Mouse (Mus musculus): Measurements from ENCODE around the gene Fam168a. TPM values are rescaled to one million over a fixed set of nuclear protein-coding genes. Genes with fewer than 3 reads are reported as not detected.

The Fam168a gene
- polyA plus RNA-seq, 1 experiment from 2014 or later: 59.9 TPM

GRCm38 (mm10) chr7:100875822-100876221, 169.4 kb downstream of the Fam168a start:
- no peak overlapping the region for H3K4me3 ChIP-seq (ENCODE audit: low read depth, low read length)
- no peak overlapping the region for H3K4me2 ChIP-seq (replicated peaks; ENCODE audit: low read depth, low read length)
- peaks cover 62% of the 10 kb centered on the region for H3K36me3 ChIP-seq (ENCODE audit: control insufficient read depth, insufficient read depth, low read length)
- no peaks in the 10 kb centered on the region for H3K27me3 ChIP-seq (ENCODE audit: control insufficient read depth, insufficient read depth, low read length)
- no peaks in the 10 kb centered on the region for H3K9me3 ChIP-seq (ENCODE audit: control insufficient read depth, low read depth, low read length)
- H3K4me1 ChIP-seq (ENCODE audit: control insufficient read depth, insufficient read depth, low read length): no peaks in the 10 kb centered on the region
- WGBS: 72% methylated on average over 1 of the region's 1 CpGs
- peak overlapping the region; percentile 39 for H3K27ac ChIP-seq (ENCODE audit: low read length)
- no peak for ATAC-seq (ENCODE audit: insufficient number of reproducible peaks, insufficient read depth, low FRiP score, low read depth)
- H3K9ac ChIP-seq (replicated peaks; ENCODE audit: low read depth, low read length): no peak overlapping the region

- Histone ChIP-seq H3K4me3 (ENCODE audit: low read depth, low read length) (no peak overlapping the region), H3K4me1 (ENCODE audit: control insufficient read depth, insufficient read depth, low read length) (no peaks in the 10 kb centered on the region), H3K36me3 (ENCODE audit: control insufficient read depth, insufficient read depth, low read length) (peaks cover 67% of the 10 kb centered on the region), H3K9me3 (ENCODE audit: control insufficient read depth, low read depth, low read length) (no peaks in the 10 kb centered on the region), H3K4me2 (replicated peaks; ENCODE audit: low read depth, low read length) (no peak overlapping the region), H3K9ac (replicated peaks; ENCODE audit: low read depth, low read length) (no peak overlapping the region), H3K27ac (ENCODE audit: low read length) (peak overlapping the region; percentile 39; the same call in 1 of the 2 replicates), H3K27me3 (ENCODE audit: control insufficient read depth, insufficient read depth, low read length) (no peaks in the 10 kb centered on the region)
- ATAC-seq (ENCODE audit: insufficient number of reproducible peaks, insufficient read depth, low FRiP score, low read depth): no peak
- 84% methylated on average over 13 of the region's 13 CpGs for whole genome bisulfite sequencing
Observed at GRCm38 (mm10) chr7:100876293-100876692, 169.9 kb downstream of the Fam168a start.

GRCm38 (mm10) chr7:100876771-100877170, 170.3 kb downstream of the Fam168a start:
- Histone ChIP-seq H3K27ac (ENCODE audit: low read length) (no peak overlapping the region), H3K4me2 (replicated peaks; ENCODE audit: low read depth, low read length) (no peak overlapping the region), H3K4me3 (ENCODE audit: low read depth, low read length) (no peak overlapping the region), H3K36me3 (ENCODE audit: control insufficient read depth, insufficient read depth, low read length) (peaks cover 72% of the 10 kb centered on the region), H3K4me1 (ENCODE audit: control insufficient read depth, insufficient read depth, low read length) (no peaks in the 10 kb centered on the region), H3K9me3 (ENCODE audit: control insufficient read depth, low read depth, low read length) (no peaks in the 10 kb centered on the region), H3K27me3 (ENCODE audit: control insufficient read depth, insufficient read depth, low read length) (no peaks in the 10 kb centered on the region), H3K9ac (replicated peaks; ENCODE audit: low read depth, low read length) (no peak overlapping the region)
- WGBS: 83% methylated on average over 9 of the region's 9 CpGs
- no peak for ATAC-seq (ENCODE audit: insufficient number of reproducible peaks, insufficient read depth, low FRiP score, low read depth)

GRCm38 (mm10) chr7:100879595-100879994, 173.2 kb downstream of the Fam168a start:
- Histone ChIP-seq H3K27ac (ENCODE audit: low read length) (no peak overlapping the region), H3K9me3 (ENCODE audit: control insufficient read depth, low read depth, low read length) (no peaks in the 10 kb centered on the region), H3K36me3 (ENCODE audit: control insufficient read depth, insufficient read depth, low read length) (peaks cover 77% of the 10 kb centered on the region), H3K4me2 (replicated peaks; ENCODE audit: low read depth, low read length) (no peak overlapping the region), H3K4me3 (ENCODE audit: low read depth, low read length) (no peak overlapping the region), H3K9ac (replicated peaks; ENCODE audit: low read depth, low read length) (no peak overlapping the region), H3K4me1 (ENCODE audit: control insufficient read depth, insufficient read depth, low read length) (no peaks in the 10 kb centered on the region), H3K27me3 (ENCODE audit: control insufficient read depth, insufficient read depth, low read length) (no peaks in the 10 kb centered on the region)
- WGBS: 26% methylated on average over 20 of the region's 20 CpGs
- no peak for ATAC-seq (ENCODE audit: insufficient number of reproducible peaks, insufficient read depth, low FRiP score, low read depth)

GRCm38 (mm10) chr7:100881531-100881930, 175.1 kb downstream of the Fam168a start:
- Histone ChIP-seq H3K27me3 (ENCODE audit: control insufficient read depth, insufficient read depth, low read length) (no peaks in the 10 kb centered on the region), H3K4me2 (replicated peaks; ENCODE audit: low read depth, low read length) (no peak overlapping the region), H3K9me3 (ENCODE audit: control insufficient read depth, low read depth, low read length) (no peaks in the 10 kb centered on the region), H3K27ac (ENCODE audit: low read length) (no peak overlapping the region), H3K4me3 (ENCODE audit: low read depth, low read length) (no peak overlapping the region), H3K36me3 (ENCODE audit: control insufficient read depth, insufficient read depth, low read length) (peaks cover 83% of the 10 kb centered on the region), H3K4me1 (ENCODE audit: control insufficient read depth, insufficient read depth, low read length) (no peaks in the 10 kb centered on the region), H3K9ac (replicated peaks; ENCODE audit: low read depth, low read length) (no peak overlapping the region)
- 93% methylated on average over 9 of the region's 9 CpGs for WGBS
- ATAC-seq (ENCODE audit: insufficient number of reproducible peaks, insufficient read depth, low FRiP score, low read depth): no peak

- Histone ChIP-seq H3K9me3 (ENCODE audit: control insufficient read depth, low read depth, low read length) (no peaks in the 10 kb centered on the region), H3K27me3 (ENCODE audit: control insufficient read depth, insufficient read depth, low read length) (no peaks in the 10 kb centered on the region), H3K4me2 (replicated peaks; ENCODE audit: low read depth, low read length) (no peak overlapping the region), H3K9ac (replicated peaks; ENCODE audit: low read depth, low read length) (no peak overlapping the region), H3K36me3 (ENCODE audit: control insufficient read depth, insufficient read depth, low read length) (peaks cover 79% of the 10 kb centered on the region), H3K4me1 (ENCODE audit: control insufficient read depth, insufficient read depth, low read length) (no peaks in the 10 kb centered on the region), H3K4me3 (ENCODE audit: low read depth, low read length) (no peak overlapping the region), H3K27ac (ENCODE audit: low read length) (no peak overlapping the region)
- 84% methylated on average over 4 of the region's 4 CpGs for WGBS
- no peak for ATAC-seq (ENCODE audit: insufficient number of reproducible peaks, insufficient read depth, low FRiP score, low read depth)
Observed at GRCm38 (mm10) chr7:100881950-100882349, 175.5 kb downstream of the Fam168a start.

- Histone ChIP-seq H3K4me2 (replicated peaks; ENCODE audit: low read depth, low read length) (no peak overlapping the region), H3K4me3 (ENCODE audit: low read depth, low read length) (no peak overlapping the region), H3K27me3 (ENCODE audit: control insufficient read depth, insufficient read depth, low read length) (no peaks in the 10 kb centered on the region), H3K9ac (replicated peaks; ENCODE audit: low read depth, low read length) (no peak overlapping the region), H3K9me3 (ENCODE audit: control insufficient read depth, low read depth, low read length) (no peaks in the 10 kb centered on the region), H3K36me3 (ENCODE audit: control insufficient read depth, insufficient read depth, low read length) (peaks cover 70% of the 10 kb centered on the region), H3K27ac (ENCODE audit: low read length) (no peak overlapping the region), H3K4me1 (ENCODE audit: control insufficient read depth, insufficient read depth, low read length) (no peaks in the 10 kb centered on the region)
- WGBS: 89% methylated on average over 4 of the region's 4 CpGs
- ATAC-seq (ENCODE audit: insufficient number of reproducible peaks, insufficient read depth, low FRiP score, low read depth): no peak
Observed at GRCm38 (mm10) chr7:100884460-100884859, 178.0 kb downstream of the Fam168a start.

- WGBS: 32% methylated on average over 3 of the region's 3 CpGs
- no peaks in the 10 kb centered on the region for H3K9me3 ChIP-seq (ENCODE audit: control insufficient read depth, low read depth, low read length)
- no peak overlapping the region for H3K9ac ChIP-seq (replicated peaks; ENCODE audit: low read depth, low read length)
- no peaks in the 10 kb centered on the region for H3K4me1 ChIP-seq (ENCODE audit: control insufficient read depth, insufficient read depth, low read length)
- no peak for ATAC-seq (ENCODE audit: insufficient number of reproducible peaks, insufficient read depth, low FRiP score, low read depth)
- no peak overlapping the region for H3K4me3 ChIP-seq (ENCODE audit: low read depth, low read length)
- no peak overlapping the region for H3K27ac ChIP-seq (ENCODE audit: low read length)
- H3K36me3 ChIP-seq (ENCODE audit: control insufficient read depth, insufficient read depth, low read length): peaks cover 66% of the 10 kb centered on the region
- no peaks in the 10 kb centered on the region for H3K27me3 ChIP-seq (ENCODE audit: control insufficient read depth, insufficient read depth, low read length)
- H3K4me2 ChIP-seq (replicated peaks; ENCODE audit: low read depth, low read length): no peak overlapping the region
Observed at GRCm38 (mm10) chr7:100886535-100886934, 180.1 kb downstream of the Fam168a start.
